Comparison of ENCODE assay signal across 9 mouse cellular contexts in genomic region chr17:40879528-40879923, GRCm38 (mm10). TPM values are rescaled to one million over a fixed set of nuclear protein-coding genes. Genes with fewer than 3 reads are reported as not detected.
DNase-seq lines count a peak whose midpoint lies in the region; ATAC-seq and TF ChIP-seq lines count a peak whose summit lies in the region.
"Had no signal": no experiment of that assay in that cellular context is flagged by ENCODE, and none has a peak within 500 bp of the region (broad histone marks: within the 10 kb centered on the region; RNA-seq: fewer than 3 reads in every experiment).

No protein-coding gene starts in this region.

- TF ChIP-seq POLR2A in MEL (IDR thresholded peaks at IDR 0.05; ENCODE audit: control insufficient read depth in 1 of 2, insufficient read depth in 1 of 2, low read depth in 1 of 2, low read length in 2 of 2, poor library complexity in 1 of 2), result no peak

- no peaks in the 10 kb centered on the region for H3K36me3 ChIP-seq in heart, embryonic 14.5 days (ENCODE audit: control insufficient read depth, insufficient read depth, low read length)
- peaks cover 0 to 31% of the 10 kb centered on the region in 2 experiments; a peak in 2 of 4 replicates for H3K36me3 ChIP-seq in MEL (ENCODE audit: control insufficient read depth in 1 of 2, insufficient read depth in 2 of 2, low read length in 2 of 2)
- H3K36me3 ChIP-seq in hindbrain, embryonic 13.5 days, result no peaks in the 10 kb centered on the region
- H3K36me3 ChIP-seq in midbrain, embryonic 11.5 days (ENCODE audit: control insufficient read depth, insufficient read depth, low read length), result no peaks in the 10 kb centered on the region

- H3K27me3 ChIP-seq in heart, embryonic 14.5 days (ENCODE audit: control insufficient read depth, insufficient read depth, low read length), result no peaks in the 10 kb centered on the region
- no peaks in the 10 kb centered on the region for H3K27me3 ChIP-seq in MEL (ENCODE audit: control insufficient read depth in 1 of 2, insufficient read depth in 2 of 2, low read length in 2 of 2)
- H3K27me3 ChIP-seq in hindbrain, embryonic 13.5 days, result peaks cover 12% of the 10 kb centered on the region
- H3K27me3 ChIP-seq in midbrain, embryonic 11.5 days (ENCODE audit: control insufficient read depth, insufficient read depth, low read length), result no peaks in the 10 kb centered on the region
- H3K27me3 ChIP-seq: Patski had no signal

- peak overlapping the region; percentile 81 to 84; a peak in 3 of 4 replicates for H3K27ac ChIP-seq in heart, embryonic 14.5 days (replicated peaks in 1 of 2; ENCODE audit: control insufficient read depth in 1 of 2, insufficient read depth in 1 of 2, low read depth in 2 of 2, low read length in 2 of 2)
- H3K27ac ChIP-seq in MEL (ENCODE audit: control insufficient read depth, low read depth, low read length), result peak overlapping the region; percentile 41; the same call in 1 of the 2 replicates
- H3K27ac ChIP-seq in hindbrain, embryonic 13.5 days, result no peak overlapping the region
- H3K27ac ChIP-seq in midbrain, embryonic 11.5 days (ENCODE audit: low read depth, low read length), result no peak overlapping the region

- no peaks in the 10 kb centered on the region for H3K9me3 ChIP-seq in heart, embryonic 14.5 days (ENCODE audit: control insufficient read depth, low read length)
- H3K9me3 ChIP-seq in MEL (replicated peaks; ENCODE audit: insufficient read depth, low read length), result no peaks in the 10 kb centered on the region
- H3K9me3 ChIP-seq in hindbrain, embryonic 13.5 days, result no peaks in the 10 kb centered on the region
- H3K9me3 ChIP-seq in midbrain, embryonic 11.5 days (ENCODE audit: control insufficient read depth, low read length), result no peaks in the 10 kb centered on the region

- WGBS in heart, embryonic 14.5 days, result 3% methylated on average over 6 of the region's 6 CpGs
- WGBS in hindbrain, embryonic 13.5 days, result 5% methylated on average over 6 of the region's 6 CpGs
- 9% methylated on average over 6 of the region's 6 CpGs for WGBS in midbrain, embryonic 11.5 days

- H3K4me1 ChIP-seq in heart, embryonic 14.5 days (ENCODE audit: control insufficient read depth in 2 of 2, insufficient read depth in 2 of 2, low read length in 2 of 2), result peaks cover 0 to 14% of the 10 kb centered on the region in 2 experiments; a peak in 2 of 4 replicates
- peaks cover 13 to 14% of the 10 kb centered on the region in 2 experiments for H3K4me1 ChIP-seq in MEL (ENCODE audit: control insufficient read depth in 1 of 2, insufficient read depth in 2 of 2, low read length in 2 of 2)
- H3K4me1 ChIP-seq in hindbrain, embryonic 13.5 days (replicated peaks), result peaks cover 9% of the 10 kb centered on the region
- H3K4me1 ChIP-seq in midbrain, embryonic 11.5 days (ENCODE audit: control insufficient read depth, insufficient read depth, low read length), result no peaks in the 10 kb centered on the region; the same call in 1 of the 2 replicates

- intact Hi-C loops in heart, postnatal 36 days (cut with DNase I), result no loop called here

- no peak; a peak in 1 of 4 replicates for TF ChIP-seq EP300 in MEL (IDR thresholded peaks at IDR 0.05; ENCODE audit: low read depth in 1 of 2, low read length in 2 of 2)

- no peak for TF ChIP-seq CTCF in MEL (IDR thresholded peaks at IDR 0.05 in 2 of 3, conservative IDR thresholded peaks at IDR 0.05 in 1 of 3; ENCODE audit: control insufficient read depth in 1 of 3, insufficient read depth in 1 of 3, low read depth in 2 of 3, low read length in 3 of 3, poor library complexity in 1 of 3, severe bottlenecking in 1 of 3)

- H3K79me2 ChIP-seq in MEL (ENCODE audit: control insufficient read depth, insufficient read depth, low read length, poor library complexity), result peaks cover 5% of the 10 kb centered on the region; the same call in 1 of the 2 replicates

- ATAC-seq in heart, embryonic 14.5 days (ENCODE audit: insufficient number of reproducible peaks, insufficient read depth, low FRiP score, low read depth), result no peak
- ATAC-seq in hindbrain, embryonic 13.5 days (ENCODE audit: low FRiP score), result no peak
- ATAC-seq in midbrain, embryonic 11.5 days (ENCODE audit: low FRiP score), result no peak

- no peak for TF ChIP-seq RAD21 in MEL (IDR thresholded peaks at IDR 0.05; ENCODE audit: low read depth, low read length)

- H3K9ac ChIP-seq in heart, embryonic 14.5 days (ENCODE audit: low read length), result peak overlapping the region; percentile 85
- peak overlapping the region; percentile 59 for H3K9ac ChIP-seq in MEL (ENCODE audit: control insufficient read depth, low read depth, low read length, poor library complexity, severe bottlenecking)
- peak overlapping the region; percentile 55 for H3K9ac ChIP-seq in hindbrain, embryonic 13.5 days
- H3K9ac ChIP-seq in midbrain, embryonic 11.5 days (ENCODE audit: low read length), result peak overlapping the region; percentile 65

- H3K4me3 ChIP-seq in heart, embryonic 14.5 days (ENCODE audit: control insufficient read depth in 1 of 2, insufficient read depth in 1 of 2, low read depth in 1 of 2, low read length in 2 of 2), result peak overlapping the region; percentile 63 to 77
- H3K4me3 ChIP-seq in MEL (ENCODE audit: control insufficient read depth in 1 of 2, insufficient read depth in 1 of 2, low read depth in 2 of 2, low read length in 2 of 2), result peak overlapping the region; percentile 72 to 94
- peak overlapping the region; percentile 54 for H3K4me3 ChIP-seq in hindbrain, embryonic 13.5 days
- H3K4me3 ChIP-seq in midbrain, embryonic 11.5 days (ENCODE audit: low read depth, low read length), result peak overlapping the region; percentile 49

- DNase-seq in heart, postnatal 36 days, result no peak
- DNase-seq in MEL (ENCODE audit: low read depth, low spot score), result peak; percentile 64
- no peak for DNase-seq in midbrain, embryonic 11.5 days (ENCODE audit: low spot score, missing footprints)
- no peak for DNase-seq in urinary bladder, adult 2 months (ENCODE audit: low spot score)
- DNase-seq in ovary, postnatal 10 days (ENCODE audit: low spot score), result no peak
- DNase-seq in thymus, postnatal 10 days (ENCODE audit: low spot score in 2 of 2), result no peak

- peak overlapping the region; percentile 77 for H3K4me2 ChIP-seq in heart, embryonic 14.5 days (ENCODE audit: low read length)
- peak overlapping the region; percentile 92 for H3K4me2 ChIP-seq in hindbrain, embryonic 13.5 days
- H3K4me2 ChIP-seq in midbrain, embryonic 11.5 days, result peak overlapping the region; percentile 89

TF ChIP-seq in MEL, 35 proteins besides CTCF, POLR2A, EP300 and RAD21:
- TF ChIP-seq MYC (IDR thresholded peaks at IDR 0.05; ENCODE audit: low read depth, low read length) (no peak), ZNF384 (IDR thresholded peaks at IDR 0.05; ENCODE audit: low read depth, low read length) (peak; percentile 81)

RNA-seq across cellular contexts. Expression of gene 9130008F23Rik, which starts 0.8 kb away (rescaled TPM):
- 1.8 and 2.5 TPM in 2 replicates for polyA plus RNA-seq in heart, embryonic 14.5 days (2014; fragmentation: Nextera tagmentation; extraction: Ambion mirVana)
- under 1 TPM; 0.30 to 0.53 TPM for total RNA-seq in heart, postnatal 36 days (2021)
- total RNA-seq in MEL (2012; rRNA removed), result 1.2 and 1.3 TPM in 2 replicates
- polyA plus RNA-seq in MEL (2012; ENCODE audit: insufficient read depth in 1 of 2, insufficient read length in 2 of 2, low read depth in 1 of 2, low replicate concordance in 2 of 2, missing spikeins in 1 of 2), result 1 to 10 TPM in 1 of 2 experiments, not detected in 1; 1.1 TPM
- polyA plus RNA-seq in hindbrain, embryonic 13.5 days (2015; fragmentation: Nextera tagmentation; extraction: Ambion mirVana), result 0.49 and 1.0 TPM in 2 replicates
- 0.61 and 0.62 TPM in 2 replicates for polyA plus RNA-seq in midbrain, embryonic 11.5 days (2014; fragmentation: Nextera tagmentation; extraction: Ambion mirVana)
- 19.6 and 28.5 TPM in 2 replicates for polyA plus RNA-seq in urinary bladder, adult 2 months (2012; rRNA removed)

RNA-seq across cellular contexts. Expression of gene Glyatl3, which starts 34.6 kb away (rescaled TPM):
- not detected in 2 replicates for polyA plus RNA-seq in heart, embryonic 14.5 days (2014; fragmentation: Nextera tagmentation; extraction: Ambion mirVana)
- not detected for total RNA-seq in heart, postnatal 36 days (2021)
- total RNA-seq in MEL (2012; rRNA removed), result not detected in 2 replicates
- polyA plus RNA-seq in MEL (2012; ENCODE audit: insufficient read depth in 1 of 2, insufficient read length in 2 of 2, low read depth in 1 of 2, low replicate concordance in 2 of 2, missing spikeins in 1 of 2), result under 1 TPM in 1 of 2 experiments, not detected in 1; 0.33 TPM
- not detected in 2 replicates for polyA plus RNA-seq in hindbrain, embryonic 13.5 days (2015; fragmentation: Nextera tagmentation; extraction: Ambion mirVana)
- polyA plus RNA-seq in midbrain, embryonic 11.5 days (2014; fragmentation: Nextera tagmentation; extraction: Ambion mirVana), result not detected in 2 replicates
- not detected in 2 replicates for polyA plus RNA-seq in urinary bladder, adult 2 months (2012; rRNA removed)
- polyA plus RNA-seq: Patski had no signal

RNA-seq across cellular contexts. Expression of gene Mut, which starts 55.0 kb away (rescaled TPM):
- 40.9 and 42.5 TPM in 2 replicates for polyA plus RNA-seq in heart, embryonic 14.5 days (2014; fragmentation: Nextera tagmentation; extraction: Ambion mirVana)
- total RNA-seq in heart, postnatal 36 days (2021), result 100 to 1,000 TPM; 146 to 162 TPM
- total RNA-seq in MEL (2012; rRNA removed), result 21.2 and 25.8 TPM in 2 replicates
- 10 to 100 TPM; 25.0 to 65.8 TPM for polyA plus RNA-seq in MEL (2012; ENCODE audit: insufficient read depth in 1 of 2, insufficient read length in 2 of 2, low read depth in 1 of 2, low replicate concordance in 2 of 2, missing spikeins in 1 of 2)
- 23.6 and 24.9 TPM in 2 replicates for polyA plus RNA-seq in hindbrain, embryonic 13.5 days (2015; fragmentation: Nextera tagmentation; extraction: Ambion mirVana)
- 30.1 and 31.2 TPM in 2 replicates for polyA plus RNA-seq in midbrain, embryonic 11.5 days (2014; fragmentation: Nextera tagmentation; extraction: Ambion mirVana)
- 23.0 and 24.9 TPM in 2 replicates for polyA plus RNA-seq in urinary bladder, adult 2 months (2012; rRNA removed)

RNA-seq across cellular contexts. Expression of gene Cenpq, which starts 55.3 kb away (rescaled TPM):
- 15.0 and 16.3 TPM in 2 replicates for polyA plus RNA-seq in heart, embryonic 14.5 days (2014; fragmentation: Nextera tagmentation; extraction: Ambion mirVana)
- total RNA-seq in heart, postnatal 36 days (2021), result 1 to 10 TPM; 5.3 to 5.7 TPM
- 18.9 and 20.9 TPM in 2 replicates for total RNA-seq in MEL (2012; rRNA removed)
- polyA plus RNA-seq in MEL (2012; ENCODE audit: insufficient read depth in 1 of 2, insufficient read length in 2 of 2, low read depth in 1 of 2, low replicate concordance in 2 of 2, missing spikeins in 1 of 2), result 10 to 100 TPM in 1 of 2 experiments, not detected in 1; 25.5 TPM
- polyA plus RNA-seq in hindbrain, embryonic 13.5 days (2015; fragmentation: Nextera tagmentation; extraction: Ambion mirVana), result 12.1 and 12.8 TPM in 2 replicates
- 44.1 and 47.8 TPM in 2 replicates for polyA plus RNA-seq in midbrain, embryonic 11.5 days (2014; fragmentation: Nextera tagmentation; extraction: Ambion mirVana)
- polyA plus RNA-seq in urinary bladder, adult 2 months (2012; rRNA removed), result 6.5 and 7.6 TPM in 2 replicates

Comparison
In these comparisons a context has a peak if more than half of its experiments do, and no peak if none do; other contexts are left out.
1. H3K27ac ChIP-seq: peak in heart, embryonic 14.5 days (2 of 2) and MEL (single experiment); none in hindbrain, embryonic 13.5 days (single experiment) and midbrain, embryonic 11.5 days (single experiment).
2. Peak in every context shown above with its lines, with median percentiles within 50 percentile points of each other: H3K4me2 ChIP-seq, H3K4me3 ChIP-seq and H3K9ac ChIP-seq.